Mouse (Mus musculus): ENCODE data around the gene Eral1. TPM values are rescaled to one million over a fixed set of nuclear protein-coding genes. Genes with fewer than 3 reads are reported as not detected.
"Not testable (repeated sequence)": the region's sequence is repeated elsewhere in the genome, so short reads cannot be mapped to it uniquely, and the experiment has no call there.

Eral1 gene
- polyA plus RNA-seq, 1 experiment from 2014 or later: 12.8 TPM

DNA sequence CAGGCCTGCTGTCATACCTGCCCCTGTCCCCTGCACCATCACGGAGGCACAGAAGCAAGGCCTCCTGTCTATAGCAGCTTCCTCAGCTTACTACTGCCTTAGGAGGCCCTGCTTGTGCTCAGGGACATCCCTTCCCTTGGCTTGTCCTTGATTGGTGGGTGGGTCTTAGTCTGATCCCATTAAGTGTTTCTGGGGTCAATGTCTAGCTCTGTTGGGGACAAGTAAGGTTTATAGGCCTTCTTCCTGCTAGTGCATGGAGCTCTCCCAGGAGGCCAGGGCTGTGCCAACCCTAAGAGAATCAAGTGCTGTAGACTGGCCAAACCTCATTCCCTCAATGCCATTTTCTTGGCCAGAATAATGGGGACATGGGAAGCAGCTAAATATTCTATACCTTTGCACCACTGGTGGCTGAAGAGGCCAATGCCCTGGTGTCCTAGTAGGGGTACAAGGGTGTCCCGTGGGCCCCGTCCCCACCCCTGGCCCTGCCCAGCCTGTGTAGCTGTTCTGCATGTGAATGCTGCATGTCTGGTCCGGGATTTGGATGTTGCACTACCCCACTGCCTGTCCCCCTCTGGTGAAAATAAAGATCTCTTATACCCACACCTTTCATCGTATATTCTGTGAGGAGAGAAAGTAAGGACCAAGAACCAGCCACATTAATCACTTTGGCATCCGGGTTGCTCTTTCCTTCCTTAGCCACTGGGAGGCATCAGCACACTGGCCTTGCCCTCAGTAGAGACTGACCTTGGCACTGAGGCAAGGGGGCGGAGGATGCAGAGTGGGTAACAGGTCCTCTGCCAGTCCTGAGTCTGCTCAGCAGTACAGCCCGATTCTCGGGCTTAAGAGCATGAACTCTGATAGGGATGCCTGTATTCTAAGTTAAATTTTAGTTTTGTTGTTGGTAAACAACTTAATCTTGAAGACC lies 20.1 kb downstream of the Eral1 start:
- no peaks in the 10 kb centered on the region for H3K4me1 ChIP-seq (replicated peaks; ENCODE audit: control insufficient read depth, insufficient read depth)
- no peak overlapping the region for H3K4me3 ChIP-seq (ENCODE audit: low read depth, low read length)
- DNase-seq (ENCODE audit: low spot score) (peak; percentile 76), ATAC-seq (ENCODE audit: low FRiP score, low TSS enrichment) (peak; percentile 77)
- WGBS: 49% methylated on average over 9 of the region's 9 CpGs
- H3K36me3 ChIP-seq (ENCODE audit: control insufficient read depth, insufficient read depth, low read length): peaks cover 11% of the 10 kb centered on the region
- H3K27ac ChIP-seq (replicated peaks): no peak overlapping the region
- H3K9ac ChIP-seq (ENCODE audit: low read length): no peak overlapping the region
- H3K9me3 ChIP-seq (ENCODE audit: control insufficient read depth, low read length): no peaks in the 10 kb centered on the region
- no peak overlapping the region for H3K4me2 ChIP-seq (replicated peaks; ENCODE audit: low read depth)
- H3K27me3 ChIP-seq (ENCODE audit: control insufficient read depth, insufficient read depth, low read length): no peaks in the 10 kb centered on the region
- TF ChIP-seq CTCF (IDR thresholded peaks at IDR 0.05; ENCODE audit: low read depth) (peak; percentile 93), EP300 (optimal IDR thresholded peaks at IDR 0.05) (no peak)

DNA sequence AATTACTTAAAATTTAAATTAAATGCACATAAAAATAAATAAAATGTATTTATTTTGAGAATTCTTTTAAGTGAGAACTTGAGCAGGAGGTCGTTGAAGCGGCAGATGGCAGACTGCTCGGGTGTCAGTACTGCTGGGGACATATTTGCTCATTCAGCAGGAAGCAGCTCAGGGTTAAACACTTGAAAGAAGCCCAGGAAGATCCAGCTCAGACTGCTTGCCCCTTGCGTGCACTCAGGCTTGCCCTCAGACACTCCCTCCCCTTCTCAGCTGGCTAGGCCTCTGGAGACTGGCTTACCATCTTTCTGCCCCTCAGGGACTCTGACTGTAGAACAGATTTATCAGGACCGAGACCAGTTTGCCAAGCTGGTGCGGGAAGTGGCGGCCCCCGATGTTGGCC lies 23.2 kb downstream of the Eral1 start:
- WGBS: 87% methylated on average over 8 of the region's 8 CpGs
- no peak for DNase-seq (ENCODE audit: low spot score)
- TF ChIP-seq CTCF (IDR thresholded peaks at IDR 0.05; ENCODE audit: low read depth): no peak
- no peak for TF ChIP-seq EP300 (optimal IDR thresholded peaks at IDR 0.05)

GRCm38 (mm10) chr11:78053078-78053477 lies 27.1 kb downstream of the Eral1 start:
- Histone ChIP-seq H3K9ac (ENCODE audit: low read length) (no peak overlapping the region), H3K9me3 (ENCODE audit: control insufficient read depth, low read length) (no peaks in the 10 kb centered on the region), H3K4me3 (ENCODE audit: low read depth, low read length) (no peak overlapping the region), H3K4me2 (replicated peaks; ENCODE audit: low read depth) (no peak overlapping the region), H3K27ac (replicated peaks) (no peak overlapping the region), H3K4me1 (replicated peaks; ENCODE audit: control insufficient read depth, insufficient read depth) (no peaks in the 10 kb centered on the region), H3K36me3 (ENCODE audit: control insufficient read depth, insufficient read depth, low read length) (peaks cover under 1% of the 10 kb centered on the region; the same call in 1 of the 2 replicates), H3K27me3 (ENCODE audit: control insufficient read depth, insufficient read depth, low read length) (no peaks in the 10 kb centered on the region)
- 80% methylated on average over 8 of the region's 8 CpGs for WGBS
- ATAC-seq (ENCODE audit: low FRiP score, low TSS enrichment) (no peak), DNase-seq (ENCODE audit: low spot score) (no peak)
- TF ChIP-seq EP300 (optimal IDR thresholded peaks at IDR 0.05): no peak
- TF ChIP-seq CTCF (IDR thresholded peaks at IDR 0.05; ENCODE audit: low read depth): no peak

More for the DNA sequence above, 23.2 kb downstream of the Eral1 start:
- Histone ChIP-seq H3K4me3 (ENCODE audit: low read depth, low read length) (no peak overlapping the region), H3K9me3 (ENCODE audit: control insufficient read depth, low read length) (no peaks in the 10 kb centered on the region), H3K4me2 (replicated peaks; ENCODE audit: low read depth) (no peak overlapping the region), H3K27ac (replicated peaks) (no peak overlapping the region), H3K36me3 (ENCODE audit: control insufficient read depth, insufficient read depth, low read length) (peaks cover 11% of the 10 kb centered on the region), H3K27me3 (ENCODE audit: control insufficient read depth, insufficient read depth, low read length) (no peaks in the 10 kb centered on the region), H3K4me1 (replicated peaks; ENCODE audit: control insufficient read depth, insufficient read depth) (no peaks in the 10 kb centered on the region), H3K9ac (ENCODE audit: low read length) (no peak overlapping the region)
- ATAC-seq (ENCODE audit: low FRiP score, low TSS enrichment): no peak

DNA sequence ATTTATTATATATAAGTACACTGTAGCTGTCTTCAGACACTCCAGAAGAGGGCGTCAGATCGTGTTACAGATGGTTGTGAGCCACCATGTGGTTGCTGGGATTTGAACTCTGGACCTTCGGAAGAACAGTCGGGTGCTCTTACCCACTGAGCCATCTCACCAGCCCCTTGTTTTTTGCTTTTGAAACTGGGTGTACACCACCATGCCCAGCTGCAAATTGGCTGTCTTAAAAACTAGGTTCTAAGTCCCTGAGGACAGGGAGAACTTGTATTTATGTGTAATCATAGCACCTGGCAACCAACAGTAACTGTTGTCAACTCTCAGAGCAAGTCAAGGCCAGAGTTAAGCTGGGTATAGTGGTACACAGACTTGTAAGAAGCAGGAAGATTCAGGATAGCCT lies 31.5 kb downstream of the Eral1 start:
- not testable (repeated sequence) for H3K4me1 ChIP-seq (replicated peaks; ENCODE audit: control insufficient read depth, insufficient read depth); DNase-seq (ENCODE audit: low spot score); H3K4me3 ChIP-seq (ENCODE audit: low read depth, low read length); H3K27me3 ChIP-seq (ENCODE audit: control insufficient read depth, insufficient read depth, low read length); H3K9ac ChIP-seq (ENCODE audit: low read length); H3K36me3 ChIP-seq (ENCODE audit: control insufficient read depth, insufficient read depth, low read length); H3K27ac ChIP-seq (replicated peaks); H3K9me3 ChIP-seq (ENCODE audit: control insufficient read depth, low read length); ATAC-seq (ENCODE audit: low FRiP score, low TSS enrichment); H3K4me2 ChIP-seq (replicated peaks; ENCODE audit: low read depth)
- 86% methylated on average over 4 of the region's 4 CpGs for whole genome bisulfite sequencing

DNA sequence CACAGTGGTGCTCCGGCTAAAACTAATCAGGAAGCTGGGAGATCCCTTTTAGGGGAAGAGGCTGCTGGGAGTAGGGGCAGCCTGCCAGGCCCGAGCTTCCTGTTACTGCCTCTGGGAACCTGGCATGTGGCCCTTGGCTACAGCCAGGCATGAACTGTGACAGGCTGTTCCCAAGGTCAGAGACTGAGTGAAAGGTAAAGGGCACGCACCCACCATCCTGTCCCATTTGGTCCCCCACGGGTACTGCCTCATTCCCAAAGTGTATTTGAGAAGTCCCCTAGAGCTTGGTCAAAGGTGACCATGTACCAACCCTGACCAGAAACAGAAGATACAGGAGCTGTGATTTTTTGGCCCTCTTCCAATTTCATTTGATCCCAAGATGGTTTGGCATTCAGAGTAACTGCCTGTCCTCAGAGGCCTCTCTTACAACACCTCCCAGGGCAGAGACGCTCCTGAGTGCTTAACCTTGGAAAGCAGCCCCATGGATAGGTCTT lies 35.4 kb downstream of the Eral1 start:
- ATAC-seq (ENCODE audit: low FRiP score, low TSS enrichment) (no peak; the same call in 1 of the 2 replicates), DNase-seq (ENCODE audit: low spot score) (peak; percentile 31)
- Histone ChIP-seq H3K27me3 (ENCODE audit: control insufficient read depth, insufficient read depth, low read length) (no peaks in the 10 kb centered on the region), H3K9me3 (ENCODE audit: control insufficient read depth, low read length) (no peaks in the 10 kb centered on the region), H3K27ac (replicated peaks) (peak overlapping the region; percentile 30; the same call in 1 of the 2 replicates), H3K4me1 (replicated peaks; ENCODE audit: control insufficient read depth, insufficient read depth) (no peaks in the 10 kb centered on the region), H3K9ac (ENCODE audit: low read length) (no peak overlapping the region), H3K36me3 (ENCODE audit: control insufficient read depth, insufficient read depth, low read length) (no peaks in the 10 kb centered on the region), H3K4me3 (ENCODE audit: low read depth, low read length) (no peak overlapping the region), H3K4me2 (replicated peaks; ENCODE audit: low read depth) (no peak overlapping the region)
- no peak for TF ChIP-seq CTCF (IDR thresholded peaks at IDR 0.05; ENCODE audit: low read depth)
- WGBS: 57% methylated on average over 5 of the region's 5 CpGs

- H3K27me3 ChIP-seq (ENCODE audit: control insufficient read depth, insufficient read depth, low read length); H3K4me1 ChIP-seq (replicated peaks; ENCODE audit: control insufficient read depth, insufficient read depth); DNase-seq (ENCODE audit: low spot score); H3K36me3 ChIP-seq (ENCODE audit: control insufficient read depth, insufficient read depth, low read length); H3K9ac ChIP-seq (ENCODE audit: low read length); H3K27ac ChIP-seq (replicated peaks); ATAC-seq (ENCODE audit: low FRiP score, low TSS enrichment); H3K9me3 ChIP-seq (ENCODE audit: control insufficient read depth, low read length); H3K4me2 ChIP-seq (replicated peaks; ENCODE audit: low read depth); H3K4me3 ChIP-seq (ENCODE audit: low read depth, low read length): not testable (repeated sequence)
- 93% methylated on average over 4 of the region's 4 CpGs for WGBS
Observed at GRCm38 (mm10) chr11:78042290-78042870, 37.8 kb downstream of the Eral1 start.
